Mouse (Mus musculus) neural tube, embryonic 14.5 days (tissue): ENCODE measurements around the gene Wsb2. TPM values are rescaled to one million over a fixed set of nuclear protein-coding genes. Genes with fewer than 3 reads are reported as not detected.
A peak's percentile ranks its signal among the peaks of the same experiment; 100 is the strongest.
"Not testable (repeated sequence)": the region's sequence is repeated elsewhere in the genome, so short reads cannot be mapped to it uniquely, and the experiment has no call there.

Experiments
- ATAC-seq: fragments of 200-750 bp; cut with Nextera tagmentation; 2 replicates; pipeline ENCODE4 v1.8.0; 2017; ENCODE audit warnings: low read depth, mild to moderate bottlenecking, moderate TSS enrichment, moderate library complexity
- H3K27ac ChIP-seq: fragments of 300-500 bp; sonication (generic); 2 replicates; pipeline ENCODE4 v1.5.1; 2014; ENCODE audit warnings: low read depth, mild to moderate bottlenecking, control low read depth, low read length, moderate library complexity, mixed read lengths
- H3K27me3 ChIP-seq: fragments of 300-500 bp; sonication (generic); 2 replicates; pipeline ENCODE4 v1.6.1; 2014; ENCODE audit warnings: low read length; ENCODE audit not compliant: control insufficient read depth, insufficient read depth
- H3K36me3 ChIP-seq: fragments of 300-500 bp; sonication (generic); 2 replicates; pipeline ENCODE4 v1.6.1; 2014; ENCODE audit warnings: low read length, mixed read lengths; ENCODE audit not compliant: control insufficient read depth, insufficient read depth
- H3K4me1 ChIP-seq: fragments of 300-500 bp; sonication (generic); 2 replicates; pipeline ENCODE4 v1.6.1; 2014; ENCODE audit warnings: low read length; ENCODE audit not compliant: control insufficient read depth, insufficient read depth
- H3K4me2 ChIP-seq: fragments of 300-500 bp; sonication (generic); 2 replicates; pipeline ENCODE4 v1.6.1; 2014; ENCODE audit warnings: mild to moderate bottlenecking, low read depth, low read length, control low read depth
- H3K4me3 ChIP-seq: fragments of 300-500 bp; sonication (generic); 2 replicates; pipeline ENCODE4 v1.5.1; 2014; ENCODE audit warnings: low read depth, low read length, control low read depth, mixed read lengths
- H3K9ac ChIP-seq: fragments of 300-500 bp; sonication (generic); replicated peaks from 2 replicates; pipeline ENCODE4 v1.6.1; 2014; ENCODE audit warnings: low read depth, mild to moderate bottlenecking, control low read depth, low read length, mixed read lengths
- H3K9me3 ChIP-seq: fragments of 300-500 bp; sonication (generic); 2 replicates; pipeline ENCODE4 v1.6.1; 2016; ENCODE audit warnings: low read length; ENCODE audit not compliant: control insufficient read depth
- WGBS: fragments of 180-500 bp; shearing (Covaris S2); extraction: QIAGEN DNeasy Blood & Tissue Kit; methylation state at CpG from one replicate; pipeline ENCODE4 v1.1.7; 2014; 5-methylcytosine and 5-hydroxymethylcytosine counted together
- polyA plus RNA-seq: library from polyadenylated mRNA; unstranded; fragments of >200 nt; fragmentation: Nextera tagmentation; extraction: Ambion mirVana; gene quantifications from 2 replicates; pipeline ENCODE4 v1.2.1, GENCODE M21; 2014

The Wsb2 gene
- polyA plus RNA-seq, 1 experiment from 2014 or later, result 293 TPM

DNA sequence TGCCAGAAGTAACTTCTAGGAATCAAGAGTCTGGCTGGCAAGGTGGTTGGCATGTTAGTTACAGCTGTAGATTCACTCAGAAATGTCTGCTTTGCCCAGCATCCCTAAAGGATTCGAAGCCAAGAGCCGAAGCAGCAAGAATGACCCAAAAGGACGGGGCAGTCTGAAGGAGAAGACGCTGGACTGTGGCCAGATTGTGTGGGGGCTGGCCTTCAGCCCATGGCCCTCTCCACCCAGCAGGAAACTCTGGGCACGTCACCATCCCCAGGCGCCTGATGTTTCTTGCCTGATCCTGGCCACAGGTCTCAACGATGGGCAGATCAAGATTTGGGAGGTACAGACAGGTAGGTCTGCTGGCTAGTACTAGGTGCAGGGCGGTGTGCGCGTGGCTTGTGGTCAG is 13.5 kb downstream of the Wsb2 start:
- ATAC-seq, result no peak
- Histone ChIP-seq H3K9me3 (no peaks in the 10 kb centered on the region), H3K4me2 (no peak overlapping the region), H3K27ac (no peak overlapping the region), H3K27me3 (no peaks in the 10 kb centered on the region), H3K36me3 (peaks cover 49% of the 10 kb centered on the region), H3K9ac (no peak overlapping the region), H3K4me3 (no peak overlapping the region), H3K4me1 (no peaks in the 10 kb centered on the region)
- WGBS, result 84% methylated on average over 10 of the region's 10 CpGs

- Histone ChIP-seq H3K27ac (no peak overlapping the region), H3K4me3 (no peak overlapping the region), H3K9ac (no peak overlapping the region), H3K27me3 (no peaks in the 10 kb centered on the region), H3K4me1 (no peaks in the 10 kb centered on the region), H3K4me2 (no peak overlapping the region), H3K9me3 (no peaks in the 10 kb centered on the region), H3K36me3 (peaks cover 60% of the 10 kb centered on the region)
- ATAC-seq, result no peak
- 92% methylated on average over 9 of the region's 9 CpGs for WGBS
Observed at GRCm38 (mm10) chr5:117373418-117373817, 16.3 kb downstream of the Wsb2 start.

- WGBS, result 91% methylated on average over 7 of the region's 7 CpGs
- H3K9ac ChIP-seq, result no peak overlapping the region
- ATAC-seq, result no peak
- no peaks in the 10 kb centered on the region for H3K9me3 ChIP-seq
- no peaks in the 10 kb centered on the region for H3K4me1 ChIP-seq
- H3K4me3 ChIP-seq, result no peak overlapping the region
- H3K27ac ChIP-seq, result no peak overlapping the region
- H3K27me3 ChIP-seq, result no peaks in the 10 kb centered on the region
- peaks cover 62% of the 10 kb centered on the region for H3K36me3 ChIP-seq
- H3K4me2 ChIP-seq, result no peak overlapping the region
Observed at GRCm38 (mm10) chr5:117374372-117375049, 17.4 kb downstream of the Wsb2 start.

DNA sequence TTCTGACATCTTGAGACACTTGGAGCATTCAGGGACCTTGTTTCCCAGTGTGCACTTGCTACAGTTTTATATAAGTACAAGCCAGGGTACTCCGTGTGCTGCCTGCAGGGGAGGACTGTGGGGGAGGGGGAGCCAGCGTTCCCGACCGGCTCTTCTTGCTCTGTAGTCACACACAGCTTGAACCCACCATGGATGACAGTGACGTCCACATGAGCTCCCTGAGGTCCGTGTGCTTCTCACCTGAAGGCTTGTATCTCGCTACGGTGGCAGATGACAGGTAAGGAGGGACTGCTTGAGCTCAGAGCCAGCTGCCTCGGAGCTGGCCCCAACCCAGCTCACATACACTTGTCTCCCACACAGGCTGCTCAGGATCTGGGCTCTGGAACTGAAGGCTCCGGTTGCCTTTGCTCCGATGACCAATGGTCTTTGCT is 19.2 kb downstream of the Wsb2 start:
- no peak overlapping the region for H3K4me3 ChIP-seq
- no peaks in the 10 kb centered on the region for H3K9me3 ChIP-seq
- peaks cover 55% of the 10 kb centered on the region for H3K36me3 ChIP-seq
- no peak overlapping the region for H3K4me2 ChIP-seq
- ATAC-seq, result no peak
- WGBS, result 88% methylated on average over 11 of the region's 11 CpGs
- H3K27ac ChIP-seq, result no peak overlapping the region
- no peaks in the 10 kb centered on the region for H3K27me3 ChIP-seq
- no peak overlapping the region for H3K9ac ChIP-seq
- H3K4me1 ChIP-seq, result no peaks in the 10 kb centered on the region

DNA sequence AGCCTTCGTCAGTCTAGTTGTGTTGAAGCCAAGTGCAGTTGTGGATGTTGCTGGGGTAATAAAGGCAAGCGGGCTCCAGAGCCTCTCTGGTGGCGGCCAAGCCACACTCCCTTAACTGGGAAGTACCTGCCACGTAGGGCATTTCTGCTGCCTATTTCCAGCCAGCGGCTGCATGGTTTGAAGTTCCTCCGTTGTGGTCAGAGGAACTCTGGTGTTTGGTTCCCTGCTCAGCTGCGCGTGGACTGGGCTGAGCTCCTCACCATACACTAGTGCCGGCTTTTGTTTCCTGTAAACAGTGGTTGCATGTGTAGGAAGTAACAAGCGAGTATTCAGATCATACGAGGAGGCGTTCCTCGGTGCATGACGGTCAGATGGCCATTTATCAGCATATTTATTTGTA is 20.6 kb downstream of the Wsb2 start:
- WGBS, result 94% methylated on average over 14 of the region's 14 CpGs
- not testable (repeated sequence) for H3K4me1 ChIP-seq, H3K27ac ChIP-seq, H3K4me2 ChIP-seq, H3K9me3 ChIP-seq, H3K9ac ChIP-seq, H3K27me3 ChIP-seq, H3K4me3 ChIP-seq, ATAC-seq
- H3K36me3 ChIP-seq, result peaks cover 53% of the 10 kb centered on the region

DNA sequence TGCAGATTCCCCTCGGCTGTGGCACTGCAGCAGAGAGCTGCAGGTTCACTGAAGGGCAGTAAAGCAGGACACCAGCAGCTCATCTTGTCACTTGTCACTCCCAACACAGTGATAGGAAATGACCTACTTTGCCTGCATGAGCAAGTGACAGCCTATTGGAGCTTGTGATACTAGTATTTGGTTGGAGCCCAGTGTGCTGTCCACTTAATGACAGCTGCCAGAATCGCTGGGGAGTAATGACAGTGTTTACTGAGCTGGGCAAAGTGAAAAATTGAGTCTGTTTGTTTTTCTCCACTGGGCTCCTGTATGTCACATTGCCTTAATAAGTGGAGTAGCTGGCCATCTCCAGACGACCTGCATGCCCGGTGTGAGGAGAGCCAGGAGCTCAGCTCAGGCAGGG is 23.1 kb downstream of the Wsb2 start:
- H3K9ac ChIP-seq, result no peak overlapping the region
- no peaks in the 10 kb centered on the region for H3K4me1 ChIP-seq
- no peaks in the 10 kb centered on the region for H3K9me3 ChIP-seq
- H3K4me2 ChIP-seq, result no peak overlapping the region
- peaks cover 52% of the 10 kb centered on the region for H3K36me3 ChIP-seq
- WGBS, result 84% methylated on average over 4 of the region's 4 CpGs
- ATAC-seq, result no peak
- no peaks in the 10 kb centered on the region for H3K27me3 ChIP-seq
- no peak overlapping the region for H3K27ac ChIP-seq
- H3K4me3 ChIP-seq, result no peak overlapping the region

- Histone ChIP-seq H3K27me3 (no peaks in the 10 kb centered on the region), H3K9me3 (no peaks in the 10 kb centered on the region), H3K4me1 (no peaks in the 10 kb centered on the region), H3K27ac (no peak overlapping the region), H3K4me3 (no peak overlapping the region), H3K9ac (no peak overlapping the region), H3K4me2 (no peak overlapping the region), H3K36me3 (peaks cover 39% of the 10 kb centered on the region)
- ATAC-seq, result no peak
- WGBS, result 80% methylated on average over 7 of the region's 7 CpGs
Observed at GRCm38 (mm10) chr5:117381785-117382184, 24.7 kb downstream of the Wsb2 start.

GRCm38 (mm10) chr5:117383198-117383597 is 26.1 kb downstream of the Wsb2 start:
- H3K36me3 ChIP-seq, result peaks cover 37% of the 10 kb centered on the region; the same call in 1 of the 2 replicates
- no peak overlapping the region for H3K4me3 ChIP-seq

GRCm38 (mm10) chr5:117388296-117388751 is 31.2 kb downstream of the Wsb2 start:
- Histone ChIP-seq H3K4me1 (peaks cover 4% of the 10 kb centered on the region), H3K27ac (peak overlapping the region; percentile 55), H3K9ac (peak overlapping the region; percentile 84), H3K27me3 (no peaks in the 10 kb centered on the region), H3K36me3 (peaks cover 15% of the 10 kb centered on the region; the same call in 1 of the 2 replicates), H3K4me2 (peak overlapping the region; percentile 79), H3K4me3 (peak overlapping the region; percentile 74), H3K9me3 (no peaks in the 10 kb centered on the region)
- 15% methylated on average over 16 of the region's 16 CpGs for WGBS
- ATAC-seq, result 0 out of 2 replicates have a peak, but pooled peaks have one; percentile 21

More at GRCm38 (mm10) chr5:117383198-117383597, 26.1 kb downstream of the Wsb2 start:
- Histone ChIP-seq H3K4me1 (peaks cover 1% of the 10 kb centered on the region), H3K27me3 (no peaks in the 10 kb centered on the region), H3K4me2 (no peak overlapping the region), H3K9ac (no peak overlapping the region), H3K27ac (no peak overlapping the region), H3K9me3 (no peaks in the 10 kb centered on the region)
- WGBS, result 84% methylated on average over 12 of the region's 12 CpGs
- ATAC-seq, result no peak
